Mouse (Mus musculus) retina, embryonic 14.5 days (tissue): ENCODE measurements at regions not wholly inside any gene's neighbourhood (a gene's known extent, or its start where the extent isn't known, plus 50 kb on each side); places are given as distances from the start of the nearest gene placed in this dataset.
"Not testable (repeated sequence)": the region's sequence is repeated elsewhere in the genome, so short reads cannot be mapped to it uniquely, and the experiment has no call there.

Experiments used
- DNase-seq: peaks from one replicate; pipeline ENCODE4 v3.0.0-alpha.2; 2015; ENCODE audit warnings: low spot score

GRCm38 (mm10) chr12:112298521-112298920 is 152.5 kb downstream of the Kif26a start:
- no peak for DNase-seq

- DNase-seq = no peak
These were observed 153.1 kb downstream of the Kif26a start for GRCm38 (mm10) chr12:112299089-112299488.

GRCm38 (mm10) chr12:112299603-112300002 is 153.6 kb downstream of the Kif26a start:
- DNase-seq = no peak

- no peak for DNase-seq
These were observed 154.1 kb downstream of the Kif26a start for GRCm38 (mm10) chr12:112300125-112300524.

- peak; percentile 46 for DNase-seq
These were observed 155.4 kb downstream of the Kif26a start for GRCm38 (mm10) chr12:112301411-112301891.

GRCm38 (mm10) chr12:112301929-112302328 is 155.9 kb downstream of the Kif26a start:
- DNase-seq = no peak

- no peak for DNase-seq
These were observed 160.2 kb downstream of the Kif26a start for GRCm38 (mm10) chr12:112306208-112306607.

GRCm38 (mm10) chr12:112308016-112308415 is 162.0 kb downstream of the Kif26a start:
- DNase-seq = no peak

- not testable (repeated sequence) for DNase-seq
These were observed 163.1 kb downstream of the Kif26a start for GRCm38 (mm10) chr12:112309096-112309495.

- DNase-seq = peak; percentile 44
These were observed 163.8 kb downstream of the Kif26a start for GRCm38 (mm10) chr12:112309781-112310180.

GRCm38 (mm10) chr12:112310661-112311060 is 164.7 kb downstream of the Kif26a start:
- DNase-seq = no peak

- no peak for DNase-seq
These were observed 168.8 kb downstream of the Kif26a start for GRCm38 (mm10) chr12:112314781-112315180.

GRCm38 (mm10) chr12:112317191-112317590 is 171.2 kb downstream of the Kif26a start:
- DNase-seq = no peak

GRCm38 (mm10) chr12:112318461-112318860 is 170.8 kb upstream of the A530016L24Rik start:
- DNase-seq = no peak

- no peak for DNase-seq
These were observed 167.1 kb upstream of the A530016L24Rik start for GRCm38 (mm10) chr12:112322196-112322595.

GRCm38 (mm10) chr12:112327411-112327810 is 161.8 kb upstream of the A530016L24Rik start:
- no peak for DNase-seq

- peak; percentile 58 for DNase-seq
These were observed 160.3 kb upstream of the A530016L24Rik start for GRCm38 (mm10) chr12:112328809-112329575.

GRCm38 (mm10) chr12:112329701-112330301 is 159.4 kb upstream of the A530016L24Rik start:
- DNase-seq = peak; percentile 74

GRCm38 (mm10) chr12:112330557-112330956 is 158.7 kb upstream of the A530016L24Rik start:
- DNase-seq = no peak

- DNase-seq = no peak
These were observed 158.2 kb upstream of the A530016L24Rik start for GRCm38 (mm10) chr12:112331061-112331460.

- DNase-seq = peak; percentile 79
These were observed 155.8 kb upstream of the A530016L24Rik start for GRCm38 (mm10) chr12:112333125-112334079.
